Mouse (Mus musculus): ENCODE measurements at regions not wholly inside any gene's neighbourhood (a gene's known extent, or its start where the extent isn't known, plus 50 kb on each side); places are given as distances from the start of the nearest gene placed in this dataset.

DNA sequence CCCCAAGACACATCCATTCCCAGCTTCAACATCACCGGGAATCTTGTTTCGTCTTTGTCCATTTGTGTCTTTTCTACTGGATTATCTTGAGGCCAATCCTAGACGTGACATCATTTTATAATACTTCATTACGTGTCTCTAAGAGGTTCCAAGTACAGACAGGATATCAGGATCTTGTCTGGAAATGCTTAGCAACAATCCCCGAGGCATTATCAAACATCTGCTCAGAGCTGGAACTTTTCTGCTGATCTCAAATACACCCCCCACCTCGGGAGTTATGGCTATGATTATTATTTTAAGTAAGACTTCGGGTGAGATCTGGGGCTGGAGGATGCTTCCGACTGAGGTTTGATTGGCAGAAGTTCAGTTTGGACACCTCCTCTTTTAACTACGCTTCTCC is 69.9 kb upstream of the Sulf2 start:
- Histone ChIP-seq H3K4me3 (ENCODE audit: inconsistent target) (no peak overlapping the region), H3K27ac (no peak overlapping the region), H3K79me2 (ENCODE audit: inconsistent target) (no peaks in the 10 kb centered on the region), H3K36me3 (ENCODE audit: inconsistent target) (no peaks in the 10 kb centered on the region)
- 91% methylated on average over 9 of the region's 9 CpGs for WGBS (ENCODE audit: missing documents)

DNA sequence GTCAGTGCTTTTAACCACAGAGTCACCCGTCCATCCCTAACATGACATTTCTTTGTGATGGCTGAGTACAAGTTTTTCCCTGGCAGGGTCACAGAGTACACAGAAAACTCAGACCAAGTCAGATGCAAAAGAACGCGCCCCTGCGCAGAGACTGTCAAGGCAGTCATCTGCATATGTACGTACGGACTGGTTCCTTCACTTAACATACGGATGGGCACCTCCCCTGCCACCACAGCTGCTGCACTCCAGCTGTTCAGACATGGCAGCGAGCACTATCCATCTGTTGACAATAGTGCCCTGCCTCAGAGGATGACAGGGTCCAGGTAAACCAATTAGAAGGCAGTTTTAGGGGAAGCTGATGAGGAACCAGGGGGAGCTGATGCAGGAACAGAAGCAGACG is 63.3 kb upstream of the Sulf2 start:
- WGBS (ENCODE audit: missing documents), result 88% methylated on average over 9 of the region's 9 CpGs
- Histone ChIP-seq H3K36me3 (ENCODE audit: inconsistent target) (no peaks in the 10 kb centered on the region), H3K79me2 (ENCODE audit: inconsistent target) (no peaks in the 10 kb centered on the region), H3K27ac (no peak overlapping the region), H3K4me3 (ENCODE audit: inconsistent target) (no peak overlapping the region)

DNA sequence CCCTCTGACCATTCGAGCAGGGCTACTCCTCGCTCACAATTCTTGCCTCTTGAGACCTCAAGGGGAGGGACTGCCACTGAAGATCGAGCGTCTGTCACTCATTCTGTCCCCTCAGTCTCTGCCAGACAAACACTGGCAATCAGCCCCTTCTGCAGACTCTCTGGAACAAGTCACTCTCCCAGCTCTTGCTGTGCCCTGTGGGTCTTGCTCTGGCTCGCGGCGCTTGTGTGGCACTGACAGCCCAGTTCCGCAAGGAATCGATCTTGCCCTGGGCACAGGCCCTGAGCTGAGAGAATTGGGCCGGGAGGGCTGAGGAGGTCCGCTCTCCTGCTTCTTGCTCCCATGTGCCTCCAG is 61.0 kb upstream of the Sulf2 start:
- 93% methylated on average over 11 of the region's 11 CpGs for WGBS (ENCODE audit: missing documents)
- Histone ChIP-seq H3K27ac (no peak overlapping the region), H3K79me2 (ENCODE audit: inconsistent target) (no peaks in the 10 kb centered on the region), H3K4me3 (ENCODE audit: inconsistent target) (no peak overlapping the region), H3K36me3 (ENCODE audit: inconsistent target) (no peaks in the 10 kb centered on the region)

DNA sequence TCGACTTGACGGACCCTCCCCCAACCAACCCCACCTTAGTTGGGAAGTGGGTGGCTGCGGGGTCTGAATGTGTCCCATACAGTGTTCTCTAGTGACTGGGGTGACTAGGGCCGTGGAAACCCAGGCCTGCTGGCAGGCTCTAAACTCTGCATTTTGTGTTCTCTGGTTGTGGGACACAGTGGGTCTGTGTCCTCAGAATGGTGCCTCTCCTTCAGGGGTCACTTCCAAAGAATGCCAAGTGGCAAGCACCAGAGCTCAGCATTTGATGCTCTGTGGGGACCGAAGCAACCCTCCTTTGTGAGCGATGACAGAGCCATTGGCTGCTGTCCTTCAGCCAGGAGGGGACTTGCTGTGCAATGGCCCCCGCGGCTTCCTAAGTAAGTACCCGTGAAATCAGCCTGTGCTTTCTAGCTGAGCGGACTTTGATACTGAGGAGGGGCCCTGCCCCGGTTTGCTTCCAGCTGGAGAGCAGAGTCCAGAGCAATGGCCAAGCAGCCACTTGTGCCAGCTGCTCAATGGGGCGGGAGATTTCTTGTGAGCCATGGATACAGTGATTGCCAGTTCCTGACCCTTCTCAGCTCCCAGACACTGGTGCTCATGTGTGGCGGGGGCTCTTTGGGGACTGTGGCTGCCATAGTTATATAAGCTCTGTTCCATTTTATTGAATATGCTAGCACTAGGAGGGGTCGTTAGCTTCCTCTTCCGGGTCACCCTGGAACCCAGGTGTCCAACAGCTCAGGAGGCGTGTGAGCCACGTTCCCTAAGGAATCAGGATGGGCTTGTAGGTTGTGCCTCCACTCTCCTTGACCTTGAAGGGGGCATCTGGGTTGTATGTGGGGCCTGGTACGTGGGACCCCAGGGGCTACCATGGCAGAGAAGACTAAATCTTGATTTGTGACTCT is 60.4 kb upstream of the Sulf2 start:
- no peaks in the 10 kb centered on the region for H3K79me2 ChIP-seq (ENCODE audit: inconsistent target)
- WGBS (ENCODE audit: missing documents), result 95% methylated on average over 18 of the region's 18 CpGs
- no peaks in the 10 kb centered on the region for H3K36me3 ChIP-seq (ENCODE audit: inconsistent target)
- H3K4me3 ChIP-seq (ENCODE audit: inconsistent target), result no peak overlapping the region
- H3K27ac ChIP-seq, result no peak overlapping the region

DNA sequence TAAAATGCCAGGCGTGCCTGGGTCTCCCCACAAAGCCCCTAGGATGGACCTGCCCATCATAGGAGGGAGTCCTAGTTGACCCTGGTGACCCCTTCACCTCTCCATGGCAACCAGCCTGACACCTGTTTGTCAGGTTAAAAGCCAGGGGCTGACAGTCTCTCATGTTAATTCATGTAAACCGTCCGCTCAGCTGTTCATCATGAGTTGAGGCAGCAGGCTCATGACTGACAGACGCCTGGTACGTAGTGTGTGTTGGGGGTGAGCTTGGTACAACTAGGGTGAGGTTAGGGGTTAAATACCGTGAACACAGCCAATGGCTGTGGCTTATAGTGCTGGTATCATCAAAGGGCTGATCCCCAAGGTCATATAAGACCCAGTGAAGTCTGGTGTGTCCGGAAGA is 59.7 kb upstream of the Sulf2 start:
- Histone ChIP-seq H3K4me3 (ENCODE audit: inconsistent target) (no peak overlapping the region), H3K27ac (no peak overlapping the region), H3K36me3 (ENCODE audit: inconsistent target) (no peaks in the 10 kb centered on the region), H3K79me2 (ENCODE audit: inconsistent target) (no peaks in the 10 kb centered on the region)
- 96% methylated on average over 7 of the region's 7 CpGs for WGBS (ENCODE audit: missing documents)

DNA sequence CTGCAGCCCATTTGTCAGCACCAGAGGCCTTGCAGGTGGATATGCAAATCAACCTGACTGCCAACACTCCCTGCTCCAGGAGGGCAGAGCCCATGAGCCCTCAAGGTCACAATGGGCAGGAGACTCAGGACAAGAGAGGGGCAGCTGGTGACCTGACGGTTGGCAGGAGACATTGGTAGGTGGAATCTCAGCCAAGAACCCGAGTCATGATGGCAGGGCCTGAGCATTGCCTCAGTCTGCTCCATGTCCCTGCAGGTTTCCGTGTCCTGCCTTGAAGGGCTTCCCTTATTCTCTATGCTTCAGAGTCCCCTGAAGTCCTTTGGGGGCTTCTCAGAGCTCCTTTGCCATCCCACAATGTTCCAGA is 51.7 kb upstream of the Sulf2 start:
- WGBS (ENCODE audit: missing documents), result 86% methylated on average over 3 of the region's 3 CpGs
- Histone ChIP-seq H3K27ac (no peak overlapping the region), H3K4me3 (ENCODE audit: inconsistent target) (no peak overlapping the region), H3K79me2 (ENCODE audit: inconsistent target) (no peaks in the 10 kb centered on the region), H3K36me3 (ENCODE audit: inconsistent target) (no peaks in the 10 kb centered on the region)

DNA sequence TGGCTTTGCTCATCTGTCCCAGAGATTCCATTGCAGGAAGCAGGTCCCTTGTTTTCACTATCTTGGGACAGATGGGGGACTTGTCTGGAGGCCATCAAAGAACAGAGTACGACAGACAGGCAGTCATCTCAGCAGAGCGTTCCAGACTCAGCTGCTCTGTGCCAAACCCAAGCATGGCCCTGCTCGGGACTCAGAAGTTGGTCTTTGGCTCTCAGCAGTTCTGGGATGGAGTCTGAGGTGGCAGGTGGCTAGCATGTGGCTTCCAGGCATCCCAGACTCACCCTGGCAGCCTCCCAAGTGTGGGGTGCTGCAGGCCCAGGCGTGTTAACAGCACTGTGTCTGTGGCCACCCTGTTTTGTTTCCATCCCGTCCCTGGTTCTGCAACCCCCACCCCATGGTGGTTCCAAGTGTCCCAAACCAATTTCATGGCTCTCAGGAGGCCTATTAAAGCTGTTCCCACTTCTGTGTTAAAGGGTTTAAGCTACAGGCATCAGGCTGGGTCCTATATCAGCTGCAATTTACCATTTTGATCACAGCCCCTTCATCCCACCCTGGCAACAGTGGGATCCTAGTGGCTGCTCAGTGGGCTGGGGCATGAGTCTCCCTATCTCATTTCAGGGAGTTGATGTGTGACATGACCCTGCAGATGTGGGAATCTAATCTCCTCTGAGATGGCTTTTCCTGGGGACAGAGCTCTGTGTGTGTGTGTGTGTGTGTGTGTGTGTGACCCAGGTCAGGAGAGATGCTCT is 51.1 kb upstream of the Sulf2 start:
- no peaks in the 10 kb centered on the region for H3K79me2 ChIP-seq (ENCODE audit: inconsistent target)
- H3K27ac ChIP-seq, result no peak overlapping the region
- no peak overlapping the region for H3K4me3 ChIP-seq (ENCODE audit: inconsistent target)
- 79% methylated on average over 5 of the region's 5 CpGs for WGBS (ENCODE audit: missing documents)
- no peaks in the 10 kb centered on the region for H3K36me3 ChIP-seq (ENCODE audit: inconsistent target)
